Mouse (Mus musculus): ENCODE data around the gene Gm17428. TPM values are rescaled to one million over a fixed set of nuclear protein-coding genes. Genes with fewer than 3 reads are reported as not detected.

The Gm17428 gene
- polyA plus RNA-seq, 1 experiment from 2014 or later = not detected

- Histone ChIP-seq H3K4me2 (replicated peaks; ENCODE audit: low read depth, low read length) (no peak overlapping the region), H3K27me3 (ENCODE audit: insufficient read depth, low read length) (no peaks in the 10 kb centered on the region), H3K27ac (ENCODE audit: low read length) (no peak overlapping the region), H3K9ac (replicated peaks; ENCODE audit: low read length) (no peak overlapping the region), H3K9me3 (ENCODE audit: low read length) (no peaks in the 10 kb centered on the region), H3K4me3 (ENCODE audit: low read length) (no peak overlapping the region), H3K36me3 (ENCODE audit: insufficient read depth, low read length) (peaks cover 29% of the 10 kb centered on the region), H3K4me1 (ENCODE audit: insufficient read depth, low read length) (no peaks in the 10 kb centered on the region; the same call in 1 of the 2 replicates)
- WGBS = 95% methylated on average over 16 of the region's 16 CpGs
- no peak for ATAC-seq (ENCODE audit: low FRiP score, low TSS enrichment)
Measured at GRCm38 (mm10) chr14:55016876-55017275, 40.1 kb downstream of the Gm17428 start.

GRCm38 (mm10) chr14:55020394-55020793 lies 43.7 kb downstream of the Gm17428 start:
- no peaks in the 10 kb centered on the region; the same call in 1 of the 2 replicates for H3K4me1 ChIP-seq (ENCODE audit: insufficient read depth, low read length)
- H3K27ac ChIP-seq (ENCODE audit: low read length) = no peak overlapping the region
- peaks cover 54% of the 10 kb centered on the region for H3K36me3 ChIP-seq (ENCODE audit: insufficient read depth, low read length)
- no peak overlapping the region for H3K4me2 ChIP-seq (replicated peaks; ENCODE audit: low read depth, low read length)
- no peaks in the 10 kb centered on the region for H3K9me3 ChIP-seq (ENCODE audit: low read length)
- WGBS = 92% methylated on average over 9 of the region's 9 CpGs
- H3K9ac ChIP-seq (replicated peaks; ENCODE audit: low read length) = no peak overlapping the region
- no peak overlapping the region for H3K4me3 ChIP-seq (ENCODE audit: low read length)
- no peak for ATAC-seq (ENCODE audit: low FRiP score, low TSS enrichment)
- H3K27me3 ChIP-seq (ENCODE audit: insufficient read depth, low read length) = no peaks in the 10 kb centered on the region

- WGBS = 92% methylated on average over 15 of the region's 15 CpGs
- Histone ChIP-seq H3K27ac (ENCODE audit: low read length) (no peak overlapping the region), H3K9ac (replicated peaks; ENCODE audit: low read length) (no peak overlapping the region), H3K4me3 (ENCODE audit: low read length) (no peak overlapping the region), H3K36me3 (ENCODE audit: insufficient read depth, low read length) (peaks cover 50% of the 10 kb centered on the region), H3K27me3 (ENCODE audit: insufficient read depth, low read length) (no peaks in the 10 kb centered on the region), H3K4me1 (ENCODE audit: insufficient read depth, low read length) (no peaks in the 10 kb centered on the region; the same call in 1 of the 2 replicates), H3K9me3 (ENCODE audit: low read length) (no peaks in the 10 kb centered on the region), H3K4me2 (replicated peaks; ENCODE audit: low read depth, low read length) (no peak overlapping the region)
- no peak for ATAC-seq (ENCODE audit: low FRiP score, low TSS enrichment)
Measured at GRCm38 (mm10) chr14:55023011-55023410, 46.3 kb downstream of the Gm17428 start.

GRCm38 (mm10) chr14:55024236-55024635 lies 47.5 kb downstream of the Gm17428 start:
- no peak overlapping the region for H3K9ac ChIP-seq (replicated peaks; ENCODE audit: low read length)
- H3K36me3 ChIP-seq (ENCODE audit: insufficient read depth, low read length) = peaks cover 44% of the 10 kb centered on the region
- no peak overlapping the region for H3K4me3 ChIP-seq (ENCODE audit: low read length)
- H3K27ac ChIP-seq (ENCODE audit: low read length) = no peak overlapping the region
- ATAC-seq (ENCODE audit: low FRiP score, low TSS enrichment) = no peak
- WGBS = 60% methylated on average over 7 of the region's 7 CpGs
- no peak overlapping the region for H3K4me2 ChIP-seq (replicated peaks; ENCODE audit: low read depth, low read length)
- H3K4me1 ChIP-seq (ENCODE audit: insufficient read depth, low read length) = peaks cover 8% of the 10 kb centered on the region; the same call in 1 of the 2 replicates
- no peaks in the 10 kb centered on the region for H3K9me3 ChIP-seq (ENCODE audit: low read length)
- H3K27me3 ChIP-seq (ENCODE audit: insufficient read depth, low read length) = no peaks in the 10 kb centered on the region

GRCm38 (mm10) chr14:55025527-55025926 lies 48.8 kb downstream of the Gm17428 start:
- Histone ChIP-seq H3K4me1 (ENCODE audit: insufficient read depth, low read length) (peaks cover 8% of the 10 kb centered on the region; the same call in 1 of the 2 replicates), H3K36me3 (ENCODE audit: insufficient read depth, low read length) (peaks cover 39% of the 10 kb centered on the region), H3K4me3 (ENCODE audit: low read length) (no peak overlapping the region), H3K27ac (ENCODE audit: low read length) (no peak overlapping the region), H3K9ac (replicated peaks; ENCODE audit: low read length) (no peak overlapping the region), H3K4me2 (replicated peaks; ENCODE audit: low read depth, low read length) (no peak overlapping the region), H3K9me3 (ENCODE audit: low read length) (no peaks in the 10 kb centered on the region), H3K27me3 (ENCODE audit: insufficient read depth, low read length) (no peaks in the 10 kb centered on the region)
- ATAC-seq (ENCODE audit: low FRiP score, low TSS enrichment) = no peak
- 80% methylated on average over 5 of the region's 5 CpGs for WGBS

MicroRNAs within 50 kb of the gene (microRNA counts, 519-probe panel; counts per million panel counts)
- microRNA mmu-miR-208a (2,009 counts per million, percentile 52 among the panel's probes with 10 or more counts), microRNA mmu-miR-208b (104 counts per million, percentile 35 among the panel's probes with 10 or more counts)

Small RNAs within 50 kb of the gene (microRNA-seq; reads per million reads assigned to microRNA genes)
- 4.3 reads per million, percentile 19 among the genes with 10 or more reads in this experiment for gene Mir208a
- gene Mir208b = 27.0 reads per million, percentile 41 among the genes with 10 or more reads in this experiment

Other genes starting within 250 kb of the Gm17428 start
- gene Slc7a8, start 195.0 kb upstream of the Gm17428 start, polyA plus RNA-seq (2015; fragmentation: Nextera tagmentation; extraction: Ambion mirVana) = 21.0 and 24.6 TPM in 2 replicates
- gene Rnf212b, start 162.8 kb upstream of the Gm17428 start, polyA plus RNA-seq (2015; fragmentation: Nextera tagmentation; extraction: Ambion mirVana) = 0.16 and 0.59 TPM in 2 replicates
- 18.0 and 19.9 TPM in 2 replicates for gene Homez, start 106.0 kb upstream of the Gm17428 start, polyA plus RNA-seq (2015; fragmentation: Nextera tagmentation; extraction: Ambion mirVana)
- gene Ppp1r3e, start 99.4 kb upstream of the Gm17428 start, polyA plus RNA-seq (2015; fragmentation: Nextera tagmentation; extraction: Ambion mirVana) = 1.6 and 1.7 TPM in 2 replicates
- 5.0 and 5.1 TPM in 2 replicates for gene Bcl2l2, start 93.6 kb upstream of the Gm17428 start, polyA plus RNA-seq (2015; fragmentation: Nextera tagmentation; extraction: Ambion mirVana)
- 0.16 and 0.45 TPM in 2 replicates for gene Gm20521, start 93.5 kb upstream of the Gm17428 start, polyA plus RNA-seq (2015; fragmentation: Nextera tagmentation; extraction: Ambion mirVana)
- gene Pabpn1, start 84.4 kb upstream of the Gm17428 start, polyA plus RNA-seq (2015; fragmentation: Nextera tagmentation; extraction: Ambion mirVana) = 135 and 141 TPM in 2 replicates
- gene Slc22a17, start 63.8 kb upstream of the Gm17428 start, polyA plus RNA-seq (2015; fragmentation: Nextera tagmentation; extraction: Ambion mirVana) = 45.9 and 55.1 TPM in 2 replicates
- gene Efs, start 50.8 kb upstream of the Gm17428 start, polyA plus RNA-seq (2015; fragmentation: Nextera tagmentation; extraction: Ambion mirVana) = 30.0 and 33.0 TPM in 2 replicates
- 0.17 TPM in 1 of 2 replicates, not detected in the other for gene Il25, start 44.2 kb upstream of the Gm17428 start, polyA plus RNA-seq (2015; fragmentation: Nextera tagmentation; extraction: Ambion mirVana)
- gene Cmtm5, start 40.7 kb upstream of the Gm17428 start, polyA plus RNA-seq (2015; fragmentation: Nextera tagmentation; extraction: Ambion mirVana) = 1.5 and 2.1 TPM in 2 replicates
- 1.1 and 1.4 TPM in 2 replicates for gene Myh6, start 10.0 kb upstream of the Gm17428 start, polyA plus RNA-seq (2015; fragmentation: Nextera tagmentation; extraction: Ambion mirVana)
- 2.4 and 5.0 TPM in 2 replicates for gene Myh7, start 17.7 kb downstream of the Gm17428 start, polyA plus RNA-seq (2015; fragmentation: Nextera tagmentation; extraction: Ambion mirVana)
- gene Ngdn, start 38.5 kb downstream of the Gm17428 start, polyA plus RNA-seq (2015; fragmentation: Nextera tagmentation; extraction: Ambion mirVana) = 87.0 and 88.8 TPM in 2 replicates
- gene Zfhx2, start 115.4 kb downstream of the Gm17428 start, polyA plus RNA-seq (2015; fragmentation: Nextera tagmentation; extraction: Ambion mirVana) = 4.3 and 6.0 TPM in 2 replicates
- gene Thtpa, start 117.9 kb downstream of the Gm17428 start, polyA plus RNA-seq (2015; fragmentation: Nextera tagmentation; extraction: Ambion mirVana) = 27.1 and 28.9 TPM in 2 replicates
- 23.2 and 23.3 TPM in 2 replicates for gene Ap1g2, start 129.7 kb downstream of the Gm17428 start, polyA plus RNA-seq (2015; fragmentation: Nextera tagmentation; extraction: Ambion mirVana)
- gene Jph4, start 140.0 kb downstream of the Gm17428 start, polyA plus RNA-seq (2015; fragmentation: Nextera tagmentation; extraction: Ambion mirVana) = 0.45 and 0.51 TPM in 2 replicates
- gene Dhrs2, start 245.1 kb downstream of the Gm17428 start, polyA plus RNA-seq (2015; fragmentation: Nextera tagmentation; extraction: Ambion mirVana) = 0.29 and 0.42 TPM in 2 replicates